Mouse (Mus musculus) lung, postnatal 36 days (tissue): ENCODE measurements at regions not wholly inside any gene's neighbourhood (a gene's known extent, or its start where the extent isn't known, plus 50 kb on each side); places are given as distances from the start of the nearest gene placed in this dataset.

Source experiments
- DNase-seq: peaks from one replicate; pipeline ENCODE4 v3.0.0; 2022; ENCODE audit warnings: mixed read lengths

DNA sequence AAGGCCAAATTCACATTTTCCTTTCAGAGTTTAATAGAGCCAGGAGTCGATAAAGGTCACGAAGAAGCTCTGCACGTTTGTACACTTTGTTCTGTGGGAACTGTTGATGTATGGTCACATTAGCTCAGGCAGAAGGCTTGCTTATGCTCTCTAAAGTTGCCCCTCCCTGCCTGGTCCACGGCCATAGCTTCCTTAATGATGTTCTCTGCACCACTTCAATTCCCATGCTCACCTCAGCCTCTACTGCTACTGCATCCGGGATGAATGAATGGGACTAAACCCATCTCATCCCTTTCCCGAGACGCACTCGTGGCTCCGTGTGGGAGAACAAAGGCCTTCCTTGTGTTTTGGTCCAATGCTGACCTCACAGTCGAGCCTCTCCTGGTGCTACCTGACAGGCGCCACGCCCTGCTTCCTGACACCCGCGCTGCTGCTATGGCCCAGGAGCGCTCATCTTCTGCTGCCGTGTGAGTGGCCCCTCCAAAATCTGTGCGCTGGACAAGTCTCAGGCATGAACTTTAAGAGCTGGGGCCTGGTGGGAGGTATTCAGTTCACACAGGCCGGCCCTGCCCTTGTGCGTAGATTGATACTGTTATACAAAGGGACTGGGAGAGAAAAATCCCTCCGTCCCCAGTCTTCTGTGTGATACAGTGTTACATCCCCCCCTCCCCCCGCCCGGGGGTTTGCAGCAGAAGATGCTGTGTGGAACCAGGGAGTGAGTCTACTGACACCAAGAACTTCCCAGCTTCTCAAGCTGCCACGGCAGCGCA, 386.3 kb upstream of the Trpc7 start:
- DNase-seq: no peak

GRCm38 (mm10) chr13:57281504-57281903, 385.7 kb upstream of the Trpc7 start:
- DNase-seq: peak; percentile 26

DNA sequence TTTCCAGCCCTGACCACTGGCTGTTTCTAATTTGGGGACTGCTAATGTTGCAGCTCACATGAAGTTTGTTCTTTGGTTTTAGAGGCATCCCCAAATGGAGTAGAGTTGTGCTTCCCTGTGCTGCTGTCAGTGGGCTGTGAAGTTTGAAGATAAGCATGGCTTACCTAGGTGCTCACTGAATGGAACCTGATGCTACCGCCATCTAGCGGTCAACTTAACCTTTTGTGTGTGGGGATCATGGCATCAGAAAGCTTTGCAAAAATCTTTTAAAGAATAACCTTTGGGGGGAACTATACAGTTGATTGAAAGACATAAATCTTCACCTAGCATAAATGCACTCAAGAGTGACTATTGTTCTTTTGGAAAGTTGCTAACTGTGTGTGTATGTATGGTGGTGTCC, 382.8 kb upstream of the Trpc7 start:
- peak; percentile 5 for DNase-seq

- no peak for DNase-seq
Measured at GRCm38 (mm10) chr13:57277076-57277475, 381.3 kb upstream of the Trpc7 start.

GRCm38 (mm10) chr13:57275871-57276270, 380.1 kb upstream of the Trpc7 start:
- DNase-seq: no peak

GRCm38 (mm10) chr13:57273593-57273992, 377.8 kb upstream of the Trpc7 start:
- DNase-seq: no peak

- DNase-seq: peak; percentile 38
Measured at GRCm38 (mm10) chr13:57269614-57270013, 373.8 kb upstream of the Trpc7 start.

GRCm38 (mm10) chr13:57259920-57260319, 364.1 kb upstream of the Trpc7 start:
- DNase-seq: peak; percentile 79

DNA sequence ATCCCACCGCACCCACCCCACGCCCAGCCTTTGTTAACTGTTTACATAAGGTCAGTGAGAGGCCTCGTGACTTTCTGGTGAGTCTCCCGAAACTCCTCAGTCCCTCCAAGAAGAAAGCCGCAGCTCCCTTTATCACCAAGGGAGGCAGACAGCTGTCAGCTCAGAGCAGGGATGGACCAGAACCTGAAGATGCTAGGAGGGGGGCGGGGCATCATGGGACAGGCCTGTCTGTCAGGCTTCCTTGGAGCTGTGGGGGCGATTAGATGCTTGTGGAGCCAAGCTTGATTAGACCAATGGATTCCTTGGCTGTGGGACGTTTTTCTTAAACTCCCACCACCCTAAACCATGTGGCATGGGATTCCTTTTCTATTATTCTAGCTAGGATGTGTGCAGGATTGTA, 363.7 kb upstream of the Trpc7 start:
- no peak for DNase-seq

GRCm38 (mm10) chr13:57255920-57256319, 360.1 kb upstream of the Trpc7 start:
- DNase-seq: no peak

GRCm38 (mm10) chr13:57249851-57250250, 354.1 kb upstream of the Trpc7 start:
- DNase-seq: no peak

DNA sequence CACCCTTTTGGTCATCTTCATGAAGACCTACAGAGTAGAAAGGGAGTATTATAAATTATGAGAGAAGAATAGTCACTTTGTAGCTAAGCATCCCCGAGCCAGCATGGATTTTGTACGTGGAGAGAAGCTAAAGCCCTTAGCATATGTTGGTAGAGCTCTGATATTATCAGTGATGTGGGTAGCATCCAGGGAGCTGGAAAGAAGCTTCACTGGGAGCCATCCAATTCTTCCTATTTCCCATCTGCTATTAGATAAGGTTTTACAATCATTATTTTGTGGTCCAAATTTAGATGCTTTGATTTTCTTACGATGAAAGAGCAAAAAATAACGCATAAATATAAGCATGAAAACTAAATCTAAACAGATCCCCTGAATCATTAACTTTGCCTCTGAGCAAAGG, 353.6 kb upstream of the Trpc7 start:
- DNase-seq: no peak

DNA sequence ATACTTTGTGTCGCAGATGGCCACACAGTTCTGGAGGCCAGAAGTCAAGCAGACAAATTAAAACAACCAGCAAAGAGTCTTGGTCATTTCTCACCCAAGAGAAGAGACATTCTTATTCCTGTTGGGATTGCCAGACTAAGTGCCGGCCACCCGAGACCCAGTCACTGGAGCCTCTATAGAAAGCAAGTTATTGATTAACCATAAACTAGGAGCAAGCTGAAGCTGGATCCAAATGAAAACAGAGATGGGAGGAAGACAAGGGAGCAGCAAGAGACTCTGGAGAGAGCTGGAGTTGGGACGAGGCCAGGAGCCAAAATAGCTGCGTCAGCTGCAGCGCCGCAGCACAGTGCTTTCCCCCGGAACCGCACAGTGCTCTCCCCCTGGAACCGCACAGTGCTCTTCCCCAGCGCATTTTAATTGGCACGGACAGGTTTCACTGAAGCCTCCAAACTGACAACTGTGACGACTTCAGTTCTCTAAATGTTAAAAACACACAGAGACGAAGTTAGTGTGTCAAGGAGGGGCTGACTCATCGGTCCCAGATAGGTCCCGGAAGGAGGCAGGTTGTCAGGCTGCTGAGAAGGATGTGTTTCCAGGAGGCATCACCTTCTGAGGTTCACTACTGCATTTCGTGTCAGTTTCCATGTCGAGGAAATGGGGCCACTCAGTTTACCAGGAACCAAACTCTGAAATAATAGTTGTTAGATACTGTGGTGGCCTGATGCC, 350.6 kb upstream of the Trpc7 start:
- DNase-seq: no peak

DNA sequence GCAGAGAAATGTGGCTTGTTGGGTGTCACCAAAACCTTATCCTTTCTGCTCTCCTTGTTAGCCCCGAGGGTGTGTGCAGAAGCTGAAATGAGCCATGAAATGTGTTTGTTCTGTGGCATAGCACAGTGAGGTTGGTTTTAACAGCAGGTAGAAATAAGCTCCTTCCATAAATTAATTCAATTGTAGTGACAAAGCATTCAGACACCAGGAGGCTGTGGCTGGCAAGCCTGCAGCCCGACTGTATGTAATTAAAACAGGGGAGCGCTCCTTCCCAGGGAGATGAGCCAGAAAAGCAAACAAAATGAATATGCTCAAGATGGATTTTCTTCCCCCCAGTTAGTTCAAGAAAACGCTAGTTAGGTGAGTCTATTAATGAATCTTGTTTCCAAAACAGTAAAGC, 341.1 kb upstream of the Trpc7 start:
- no peak for DNase-seq

GRCm38 (mm10) chr13:57236211-57236610, 340.4 kb upstream of the Trpc7 start:
- DNase-seq: peak; percentile 28

- DNase-seq: no peak
Measured at GRCm38 (mm10) chr13:57232906-57233305, 337.1 kb upstream of the Trpc7 start.

- DNase-seq: peak; percentile 26
Measured at GRCm38 (mm10) chr13:57231666-57232065, 335.9 kb upstream of the Trpc7 start.

GRCm38 (mm10) chr13:57230253-57230652, 334.5 kb upstream of the Trpc7 start:
- DNase-seq: no peak

GRCm38 (mm10) chr13:57221092-57221491, 325.3 kb upstream of the Trpc7 start:
- peak; percentile 1 for DNase-seq

DNA sequence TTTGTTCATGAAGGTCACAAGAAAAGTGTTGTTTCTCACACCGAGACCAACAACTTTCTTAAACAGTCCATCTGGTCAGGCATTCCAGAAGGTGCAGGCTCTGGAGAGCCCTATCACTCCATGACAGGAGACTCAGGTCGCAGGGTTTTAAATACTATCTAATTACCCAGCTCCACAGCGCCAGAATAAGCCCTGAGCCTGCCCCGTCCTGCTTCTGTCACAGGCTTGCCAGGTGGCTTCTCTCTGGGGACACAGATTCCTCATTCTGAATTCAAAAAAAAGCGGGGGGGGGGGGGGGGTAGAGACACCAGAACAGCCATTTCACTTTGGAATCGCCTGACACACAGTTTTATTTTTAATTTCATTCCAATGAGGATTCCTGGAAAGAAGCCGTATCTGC, 320.4 kb upstream of the Trpc7 start:
- DNase-seq: no peak

GRCm38 (mm10) chr13:57212251-57212650, 316.5 kb upstream of the Trpc7 start:
- no peak for DNase-seq

GRCm38 (mm10) chr13:57191195-57191594, 295.4 kb upstream of the Trpc7 start:
- DNase-seq: no peak

DNA sequence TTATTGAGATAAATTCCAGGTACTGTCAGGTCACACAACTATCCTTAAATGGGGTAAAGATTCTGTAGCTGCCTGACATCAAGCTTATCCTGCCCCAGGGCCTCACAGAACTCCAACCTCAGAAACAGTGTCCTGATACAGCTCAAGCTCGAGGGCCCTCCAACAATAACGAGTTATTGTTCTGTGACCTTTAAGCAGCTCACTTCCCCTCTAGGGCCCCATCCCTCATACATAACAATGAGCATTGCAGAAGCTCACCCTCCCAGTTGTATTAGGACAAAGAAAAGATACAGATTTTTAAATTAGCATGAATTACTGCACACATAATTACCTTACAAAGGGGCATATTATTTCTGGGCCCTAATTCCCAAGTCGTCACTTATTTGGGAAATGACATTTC, 293.5 kb upstream of the Trpc7 start:
- DNase-seq: no peak

- peak; percentile 70 for DNase-seq
Measured at GRCm38 (mm10) chr13:57186168-57186567, 290.4 kb upstream of the Trpc7 start.
